Mouse (Mus musculus) lung, adult 18-20 months (tissue): Measurements from ENCODE around the gene Hbb-bh2.
"Not testable (repeated sequence)": the region's sequence is repeated elsewhere in the genome, so short reads cannot be mapped to it uniquely, and the experiment has no call there.

Experiments used
- DNase-seq, 2 experiments: peaks; one replicate each; pipeline ENCODE4 v3.0.0; 2022; ENCODE audit warnings: mixed read lengths in 2 of 2

Hbb-bh2 gene

DNA sequence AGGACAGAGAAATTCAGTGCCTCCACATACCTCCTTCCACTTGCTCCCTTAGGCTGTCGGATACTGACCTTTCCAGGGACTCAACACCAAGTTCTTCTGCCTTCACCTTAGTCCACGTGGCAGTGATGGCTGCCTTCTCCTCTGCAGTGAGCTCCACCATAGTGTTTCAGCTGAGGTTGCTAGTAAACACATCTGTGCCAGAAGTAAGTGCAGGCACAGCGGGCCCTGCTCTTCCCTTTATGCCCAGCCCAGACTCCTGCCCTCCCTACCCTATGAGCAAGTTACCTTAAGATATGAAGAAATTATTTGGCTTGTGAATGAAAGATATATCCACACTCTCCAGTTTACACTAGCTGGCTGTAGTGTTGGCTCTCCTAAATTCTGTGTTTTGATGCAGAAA is at the start of gene Hbb-bh2:
Hbb-bh2 (minus strand) TSS at position 253 of the 400 bp plus-strand sequence.
- DNase-seq = no peak

DNA sequence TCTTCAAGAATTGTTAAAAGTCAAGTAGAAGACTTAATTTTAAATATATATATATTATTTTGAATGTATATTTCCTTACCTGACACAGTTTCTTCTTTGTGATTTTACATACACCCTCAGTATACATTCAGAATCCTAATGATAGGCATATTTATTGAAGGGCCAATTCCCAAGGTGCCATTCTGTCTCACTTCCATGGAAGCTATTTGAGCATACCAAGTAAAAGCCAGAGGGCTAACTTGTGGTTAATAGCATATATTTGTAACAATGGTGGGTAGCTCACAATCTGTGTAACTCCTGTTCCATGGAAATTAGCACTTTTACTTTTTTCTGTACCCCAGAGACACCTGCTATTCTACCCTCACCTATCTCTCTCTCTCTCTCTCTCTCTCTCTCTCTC is 45.8 kb upstream of the Hbb-bh2 start, which contains the start of gene Olfr66:
Olfr66 (minus strand) TSS at position 101 of the 400 bp plus-strand sequence.
- DNase-seq = no peak

DNA sequence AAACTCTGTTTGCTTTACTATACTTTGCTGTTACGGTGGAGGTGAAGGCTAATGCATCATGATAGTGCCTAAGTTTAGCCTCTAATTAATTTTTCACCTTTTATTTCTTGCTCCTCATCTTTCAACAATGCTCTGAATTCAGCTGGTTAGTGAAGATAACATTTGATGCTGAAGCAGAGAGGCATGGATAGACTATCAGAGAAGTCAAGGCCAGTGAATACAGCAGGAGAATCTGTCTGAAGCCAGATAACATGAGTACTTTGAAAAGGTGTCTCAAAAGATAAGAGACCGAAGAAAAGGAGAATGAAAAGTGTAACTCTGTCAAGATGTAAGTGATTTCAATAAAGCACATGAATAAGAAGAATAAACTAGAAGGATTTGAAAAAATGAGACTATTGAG is 36.8 kb upstream of the Hbb-bh2 start:
- no peak for DNase-seq

DNA sequence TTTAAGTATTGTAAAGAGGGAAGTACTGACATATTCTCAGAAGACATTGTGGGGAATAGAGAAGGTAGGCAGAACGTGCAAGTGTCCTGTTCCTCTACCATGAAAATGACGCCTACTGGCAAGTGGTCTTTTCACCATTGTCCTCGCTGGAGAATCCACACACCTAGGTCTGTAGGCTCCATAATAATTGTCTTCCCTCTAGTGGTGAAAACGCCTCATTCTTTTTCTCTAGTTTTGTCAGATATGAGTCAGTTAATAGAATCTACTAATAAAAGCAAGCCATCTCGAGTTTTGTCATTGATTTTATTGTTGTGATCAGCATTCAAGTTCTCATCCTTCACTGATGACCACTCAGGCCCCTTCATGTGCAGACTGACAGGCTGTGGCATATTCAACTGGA is 34.1 kb upstream of the Hbb-bh2 start:
- DNase-seq = no peak

DNA sequence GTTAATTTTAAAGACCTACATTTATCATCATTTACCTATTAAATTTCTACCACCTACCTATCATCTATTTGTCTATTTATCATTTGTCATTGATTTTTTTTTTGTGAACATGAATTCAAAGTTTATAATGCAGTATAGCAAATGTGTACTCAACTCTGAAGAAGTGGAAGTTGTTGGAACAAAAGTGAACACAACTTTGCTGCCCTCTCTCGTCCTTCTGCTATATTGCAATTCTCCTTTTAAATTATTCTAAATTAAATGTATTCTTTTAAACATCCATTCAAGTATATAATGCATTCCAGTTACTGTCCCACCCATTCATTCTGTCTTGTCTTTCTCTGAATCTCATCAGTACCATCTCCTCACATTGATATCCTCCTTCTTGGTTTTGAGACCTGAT is 32.7 kb upstream of the Hbb-bh2 start:
- no peak for DNase-seq

DNA sequence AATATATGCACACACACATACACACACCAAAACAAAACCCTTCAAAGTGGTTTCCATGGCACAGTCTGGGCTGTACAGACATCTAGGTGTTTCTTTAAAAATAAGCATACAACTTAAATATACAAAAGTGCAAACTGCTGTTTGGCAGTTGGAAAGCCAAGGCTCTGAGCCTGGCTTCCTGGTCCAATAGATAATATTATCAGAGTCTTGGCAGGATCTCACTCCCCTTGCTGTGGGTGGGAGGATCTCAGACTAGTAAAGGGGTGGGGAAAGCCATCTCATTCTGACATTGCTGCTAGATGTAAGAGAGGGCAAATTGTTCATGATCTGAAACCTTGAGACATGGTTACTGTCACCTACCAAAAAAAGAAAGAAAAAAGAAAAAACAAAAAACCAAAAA is 30.3 kb upstream of the Hbb-bh2 start:
- DNase-seq = no peak

DNA sequence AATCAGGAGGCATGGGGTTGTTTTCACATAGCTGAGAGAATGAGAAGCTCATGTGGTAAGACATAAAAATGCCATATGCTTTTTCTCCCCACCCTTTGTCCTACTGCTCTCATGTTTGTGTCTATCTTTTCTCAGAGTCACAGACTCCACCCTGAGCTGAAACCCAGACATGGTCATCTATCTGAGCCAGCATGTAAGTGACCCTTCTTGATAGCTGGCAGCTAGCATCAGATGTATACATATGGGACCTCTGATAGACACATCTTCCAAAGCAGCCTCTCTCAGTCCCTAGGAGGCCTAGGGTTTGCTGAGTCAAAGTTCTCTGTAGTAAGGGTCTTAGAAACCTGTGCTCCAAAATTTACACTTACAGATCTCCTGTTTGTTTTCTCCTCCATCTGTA is 25.4 kb upstream of the Hbb-bh2 start:
- DNase-seq = no peak

DNA sequence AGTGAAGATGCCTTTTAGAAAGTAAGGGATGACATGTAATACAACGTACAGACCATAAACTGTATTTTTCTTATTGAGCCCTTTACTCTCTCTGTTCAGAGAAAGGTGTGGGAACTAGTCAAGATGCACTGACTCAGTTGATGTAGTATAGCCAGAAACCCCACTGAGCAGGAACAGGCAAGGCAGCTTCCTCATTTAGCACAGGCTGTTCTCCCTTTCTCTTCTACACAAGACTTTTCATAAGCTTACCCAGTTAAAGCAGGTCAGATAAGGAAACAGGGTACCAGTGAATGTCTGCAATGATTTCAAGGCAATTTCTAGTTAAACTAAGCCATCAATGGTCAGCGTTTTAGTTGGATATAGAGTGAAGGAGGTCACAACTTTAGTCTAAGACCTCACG is 21.2 kb upstream of the Hbb-bh2 start:
- DNase-seq = no peak

DNA sequence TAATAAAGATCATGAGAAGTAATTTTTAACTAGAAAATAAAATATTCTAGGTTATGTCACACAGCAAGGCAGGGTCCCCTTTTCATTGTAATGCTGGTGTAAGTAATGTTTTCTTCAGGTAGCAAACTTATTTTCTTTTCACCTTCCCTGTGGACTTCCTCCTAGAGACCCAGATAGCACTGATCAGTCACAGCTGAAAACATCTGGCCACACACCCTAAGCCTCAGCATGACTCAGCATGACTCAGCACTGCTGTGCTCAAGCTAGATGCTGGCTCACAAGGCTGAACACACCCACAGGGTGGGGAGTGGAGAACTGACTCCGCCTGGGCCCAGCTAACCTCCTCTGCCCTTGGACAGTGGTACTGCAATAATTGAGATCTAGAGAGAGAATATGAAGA is 20.5 kb upstream of the Hbb-bh2 start:
- DNase-seq = peak; percentile 1 to 4

DNA sequence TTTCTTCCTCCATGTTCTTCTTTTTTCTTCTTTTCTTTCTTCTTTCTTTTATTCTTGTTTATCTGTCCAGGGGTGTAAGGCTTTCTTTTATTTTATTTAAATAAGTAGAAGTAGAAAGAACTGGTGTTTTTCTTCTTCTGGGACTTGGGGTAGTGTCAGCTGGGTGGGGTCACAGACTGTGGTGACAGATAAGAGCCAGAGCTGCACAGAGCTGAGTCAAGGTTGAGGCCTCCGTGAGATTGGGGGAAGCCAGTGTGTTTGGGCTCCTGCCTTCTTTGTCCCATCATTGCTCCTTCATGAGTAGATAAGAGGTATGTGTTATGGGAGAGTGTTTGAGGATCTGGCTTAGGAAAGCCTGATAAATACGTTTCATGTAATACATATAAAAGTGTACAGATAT is 18.8 kb upstream of the Hbb-bh2 start:
- DNase-seq = no peak

DNA sequence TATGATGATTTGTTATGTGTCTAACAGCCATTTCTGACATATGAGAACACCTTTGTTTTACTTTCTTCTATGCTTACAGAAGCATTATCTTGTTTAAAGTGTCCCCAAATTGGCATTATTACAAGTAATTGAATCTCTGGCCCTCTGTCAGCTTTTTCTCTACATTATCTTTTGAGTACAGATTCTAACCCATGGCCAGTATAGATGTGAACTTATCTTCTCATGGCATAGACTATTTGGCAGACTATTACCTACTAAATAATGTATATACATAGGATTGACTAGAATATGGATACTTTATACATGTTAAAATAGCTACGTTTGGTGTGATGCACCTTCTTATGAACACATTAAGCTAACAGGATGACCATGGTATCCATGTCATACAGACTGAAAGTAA is 14.3 kb upstream of the Hbb-bh2 start:
- no peak for DNase-seq

DNA sequence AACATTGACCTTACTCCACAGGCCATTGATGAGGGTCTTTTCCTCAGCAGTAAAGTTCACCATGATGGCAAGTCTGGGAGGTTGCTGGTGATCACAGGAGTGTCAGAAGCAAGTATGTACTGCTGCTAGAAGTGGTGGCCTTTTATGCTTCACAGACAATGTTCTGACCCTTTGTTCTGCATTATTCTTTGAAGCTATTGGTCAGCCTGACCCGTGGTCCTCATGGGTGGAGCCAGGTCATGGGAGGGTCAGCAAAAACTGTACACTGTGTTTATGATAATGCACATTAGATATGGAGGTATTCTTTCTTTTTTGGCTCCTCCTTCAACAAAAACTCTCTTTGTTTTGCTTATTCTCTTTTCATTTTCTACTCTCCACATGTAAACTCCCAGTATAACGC is 12.8 kb upstream of the Hbb-bh2 start, which contains the start of gene Hbb-y:
Hbb-y (minus strand) TSS at position 127 of the 400 bp plus-strand sequence.
- no peak for DNase-seq

DNA sequence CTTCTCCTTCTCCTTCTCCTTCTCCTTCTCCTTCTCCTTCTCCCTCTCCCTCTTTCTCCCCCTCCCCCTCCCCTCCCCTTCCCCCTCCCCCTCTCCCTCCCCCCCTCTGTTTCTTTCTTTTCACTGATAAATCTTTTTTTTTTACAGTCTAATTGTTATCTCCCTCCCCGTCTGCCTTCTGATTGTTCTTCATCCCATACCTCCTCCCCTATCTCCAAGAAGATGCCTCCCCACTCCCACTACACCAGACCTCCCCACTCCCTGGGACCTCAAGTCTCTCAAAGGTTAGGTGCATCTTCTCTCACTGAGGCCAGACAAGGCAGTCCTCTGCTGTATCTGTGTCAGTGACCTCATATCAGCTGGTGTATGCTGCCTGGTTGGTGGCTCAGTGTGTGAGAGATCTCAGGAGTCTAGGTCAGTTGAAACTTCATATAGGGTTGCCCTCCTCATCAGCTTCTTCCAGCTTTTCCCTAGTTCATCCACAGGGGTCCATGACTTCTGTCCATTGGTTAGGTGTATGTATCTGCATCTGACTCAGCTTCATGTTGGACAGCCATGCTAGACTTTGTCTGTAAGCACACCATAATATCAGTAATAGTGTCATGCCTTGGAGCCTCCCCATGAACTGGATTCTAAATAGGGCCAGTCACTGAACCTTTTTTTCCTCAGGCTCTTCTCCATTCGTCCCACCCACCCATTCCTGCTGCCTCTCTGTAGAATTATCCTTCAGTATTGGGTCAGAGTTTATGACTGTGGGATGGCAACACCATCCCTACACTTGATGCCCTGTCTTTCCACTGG is 4.4 kb upstream of the Hbb-bh2 start:
- DNase-seq = no peak

DNA sequence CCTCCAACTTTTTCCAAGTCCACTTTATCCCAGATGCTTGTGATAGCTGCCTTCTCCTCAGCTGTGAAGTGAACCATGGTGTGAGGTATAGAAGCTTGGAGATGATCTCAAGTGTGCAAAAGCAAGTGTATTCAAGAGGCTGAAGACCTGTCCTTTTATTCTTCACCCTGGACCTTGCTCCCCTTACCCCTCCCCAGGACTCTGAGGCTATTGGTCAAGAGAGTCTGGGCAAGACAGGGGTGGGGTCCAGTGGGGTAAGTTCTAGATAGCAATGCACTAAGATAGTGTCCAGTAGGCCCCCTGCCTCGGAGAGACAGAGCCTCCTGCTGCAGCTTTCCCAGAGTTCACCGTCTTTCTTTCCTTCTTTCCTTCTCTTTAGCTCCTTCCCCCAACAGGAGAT is 2.7 kb upstream of the Hbb-bh2 start, which contains the start of gene Hbb-bh1:
Hbb-bh1 (minus strand) TSS at position 131 of the 400 bp plus-strand sequence.
- no peak for DNase-seq

DNA sequence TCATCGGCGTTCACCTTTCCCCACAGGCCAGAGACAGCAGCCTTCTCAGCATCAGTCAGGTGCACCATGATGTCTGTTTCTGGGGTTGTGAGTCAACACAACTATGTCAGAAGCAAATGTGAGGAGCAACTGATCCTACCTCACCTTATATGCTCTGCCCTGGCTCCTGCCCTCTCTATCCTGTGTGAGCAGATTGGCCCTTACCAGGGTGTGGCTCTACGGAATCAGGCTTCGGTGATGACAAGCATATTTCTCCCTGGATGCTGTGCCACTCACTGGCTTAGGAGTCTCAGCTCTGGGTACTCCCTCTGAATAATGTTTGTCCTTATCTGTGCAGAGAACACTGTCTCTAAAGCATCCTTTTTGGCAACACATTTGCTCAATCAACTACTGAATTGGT is 12.5 kb downstream of the Hbb-bh2 start, which contains the start of gene Hbb-bs:
Hbb-bs (minus strand) TSS at position 289 of the 400 bp plus-strand sequence.
- no peak for DNase-seq

DNA sequence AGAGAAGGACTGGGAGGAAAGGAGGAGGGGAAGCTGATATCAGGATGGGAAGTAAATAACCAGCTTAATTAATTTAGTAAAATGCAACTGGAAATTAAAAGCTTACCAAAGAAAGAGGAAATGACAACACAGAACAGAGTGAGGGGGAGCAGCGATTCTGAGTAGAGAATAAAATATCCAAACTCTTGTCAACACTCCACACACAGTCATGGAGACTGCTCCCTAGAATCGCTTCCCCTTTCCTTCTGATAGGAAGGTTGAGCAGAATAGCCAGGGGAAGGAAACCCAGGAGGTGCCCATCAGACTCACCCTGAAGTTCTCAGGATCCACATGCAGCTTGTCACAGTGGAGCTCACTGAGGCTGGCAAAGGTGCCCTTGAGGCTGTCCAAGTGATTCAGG is 13.2 kb downstream of the Hbb-bh2 start:
- DNase-seq = not testable (repeated sequence)

DNA sequence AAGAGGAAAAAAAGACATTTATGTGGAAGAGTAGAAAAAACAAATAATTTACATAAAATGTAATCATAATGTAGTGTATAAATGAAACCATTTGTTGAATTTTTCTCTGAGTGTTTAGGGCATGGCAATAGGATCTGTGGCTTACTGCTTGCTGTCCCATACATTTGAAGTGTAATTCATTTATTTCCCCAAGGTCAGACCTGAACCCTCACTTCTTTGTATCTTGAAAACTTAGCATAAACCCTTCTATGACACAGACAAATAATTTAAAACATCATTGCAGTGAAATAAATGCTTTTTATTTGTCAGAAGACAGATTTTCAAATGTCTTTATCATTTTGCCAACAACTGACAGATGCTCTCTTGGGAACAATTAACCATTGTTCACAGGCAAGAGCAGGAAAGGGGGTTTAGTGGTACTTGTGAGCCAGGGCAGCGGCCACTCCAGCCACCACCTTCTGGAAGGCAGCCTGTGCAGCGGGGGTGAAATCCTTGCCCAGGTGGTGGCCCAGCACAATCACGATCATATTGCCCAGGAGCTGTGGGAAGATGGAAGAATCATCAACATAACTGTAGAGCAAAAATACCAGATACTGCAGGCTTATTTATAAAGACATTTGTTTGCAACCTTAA is 13.9 kb downstream of the Hbb-bh2 start:
- DNase-seq = no peak

DNA sequence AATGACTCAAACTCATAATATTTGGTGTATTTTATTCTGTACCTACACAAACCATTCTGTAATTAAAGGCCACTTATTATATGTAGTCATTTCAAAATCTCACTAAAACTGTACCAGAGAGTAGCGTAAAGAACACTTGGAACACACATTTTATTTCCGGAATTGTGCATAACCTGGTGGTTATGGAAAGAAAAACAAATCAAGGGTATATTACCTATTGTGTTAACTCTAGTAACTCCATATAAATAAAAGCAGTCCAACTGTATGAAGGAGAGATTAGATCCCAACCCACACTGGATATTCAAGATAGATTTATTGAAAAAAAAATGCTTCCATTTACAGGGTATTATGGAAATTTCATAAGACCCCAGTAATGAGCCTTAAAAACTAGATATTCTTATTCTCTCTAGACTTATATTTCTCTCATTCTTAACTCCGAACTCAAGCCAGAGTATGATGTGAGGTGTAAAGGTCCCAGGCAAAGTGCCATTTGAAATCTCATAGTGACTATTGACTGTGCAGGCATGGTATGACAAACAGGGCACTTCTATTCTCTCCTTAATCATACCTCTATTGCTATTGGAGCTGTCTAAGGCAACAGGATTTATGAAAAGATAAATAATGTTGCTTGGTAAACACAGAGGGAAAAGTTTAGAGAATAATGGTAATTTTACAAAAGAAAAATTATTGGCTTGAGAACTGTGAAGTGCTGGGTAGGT is 14.6 kb downstream of the Hbb-bh2 start:
- DNase-seq = no peak

DNA sequence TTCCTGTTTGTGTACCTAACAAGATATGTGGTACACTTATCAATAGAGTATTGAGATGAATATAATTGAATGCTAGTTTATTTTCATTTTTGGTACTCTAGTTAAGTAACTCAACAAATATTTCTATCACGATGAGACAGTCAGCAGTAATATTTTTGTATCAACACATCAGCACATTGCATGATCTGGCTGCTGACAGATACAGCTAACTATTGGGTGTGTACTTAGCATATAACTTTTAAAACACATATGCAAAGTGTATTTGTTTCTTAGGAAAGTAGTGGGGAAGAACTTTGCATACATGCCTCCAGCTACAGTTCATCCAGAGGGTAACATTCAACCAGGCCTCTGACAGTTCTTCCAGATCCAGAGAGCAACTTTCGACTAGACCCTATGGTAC is 15.7 kb downstream of the Hbb-bh2 start:
- no peak for DNase-seq

DNA sequence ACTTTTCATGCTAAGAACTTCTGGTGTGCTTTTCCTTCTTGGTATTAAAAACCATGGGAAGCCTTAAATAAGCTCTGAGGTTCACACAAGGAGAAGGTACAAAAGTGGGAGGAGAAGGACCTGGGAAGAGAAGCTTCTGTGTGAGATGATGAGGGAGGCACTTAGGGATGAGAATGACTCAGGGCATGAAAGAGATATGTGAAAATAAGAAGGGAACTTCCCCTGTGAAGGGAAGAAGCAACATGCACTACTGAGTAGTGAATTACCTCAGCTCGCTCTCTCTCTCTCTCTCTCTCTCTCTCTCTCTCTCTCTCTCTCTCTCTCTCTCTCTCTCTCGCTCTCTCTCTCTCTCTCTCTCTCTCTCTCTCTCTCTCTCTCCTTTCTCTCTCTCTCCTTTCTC is 25.2 kb downstream of the Hbb-bh2 start:
- not testable (repeated sequence) for DNase-seq

DNA sequence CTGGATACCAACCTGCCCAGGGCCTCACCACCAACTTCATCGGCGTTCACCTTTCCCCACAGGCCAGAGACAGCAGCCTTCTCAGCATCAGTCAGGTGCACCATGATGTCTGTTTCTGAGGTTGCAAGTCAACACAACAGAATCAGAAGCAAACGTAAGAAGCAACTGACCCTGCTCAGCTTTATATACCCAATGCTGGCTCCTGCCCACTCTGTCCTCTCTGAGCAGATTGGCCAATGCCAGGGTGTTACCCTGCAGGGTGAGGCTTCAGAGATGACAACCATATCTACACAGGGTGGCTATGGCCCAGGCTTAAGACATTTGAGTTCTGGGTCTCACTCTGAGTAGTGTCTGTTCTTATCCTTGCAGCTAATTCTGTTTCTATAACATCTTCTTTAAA is 26.6 kb downstream of the Hbb-bh2 start, which contains the start of gene Hbb-bt:
Hbb-bt (minus strand) TSS at position 231 of the 400 bp plus-strand sequence.
- no peak for DNase-seq

DNA sequence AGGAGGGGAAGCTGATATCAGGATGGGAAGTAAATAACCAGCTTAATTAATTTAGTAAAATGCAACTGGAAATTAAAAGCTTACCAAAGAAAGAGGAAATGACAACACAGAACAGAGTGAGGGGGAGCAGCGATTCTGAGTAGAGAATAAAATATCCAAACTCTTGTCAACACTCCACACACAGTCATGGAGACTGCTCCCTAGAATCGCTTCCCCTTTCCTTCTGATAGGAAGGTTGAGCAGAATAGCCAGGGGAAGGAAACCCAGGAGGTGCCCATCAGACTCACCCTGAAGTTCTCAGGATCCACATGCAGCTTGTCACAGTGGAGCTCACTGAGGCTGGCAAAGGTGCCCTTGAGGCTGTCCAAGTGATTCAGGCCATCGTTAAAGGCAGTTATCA is 27.2 kb downstream of the Hbb-bh2 start:
- DNase-seq = not testable (repeated sequence)

DNA sequence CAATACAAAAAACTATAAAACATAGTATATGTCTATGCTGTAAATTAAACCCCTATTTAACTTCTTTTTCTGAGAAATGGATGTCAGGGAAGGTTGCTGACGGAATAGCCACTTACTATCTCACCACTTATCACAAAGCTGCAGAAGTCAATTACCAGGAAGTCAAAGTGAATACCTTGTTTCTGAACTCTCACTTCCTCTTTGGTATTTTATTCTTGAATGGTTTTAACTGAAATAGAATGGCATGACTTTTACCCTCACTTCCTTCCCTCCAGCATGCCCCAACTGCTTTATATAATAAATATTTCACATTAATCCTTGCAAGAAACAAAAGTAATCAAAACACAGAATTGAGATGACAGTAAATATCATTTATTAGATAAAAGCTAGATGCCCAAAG is 28.1 kb downstream of the Hbb-bh2 start:
- DNase-seq = no peak
